Mouse (Mus musculus): ENCODE results near the gene Rps11. TPM values are rescaled to one million over a fixed set of nuclear protein-coding genes. Genes with fewer than 3 reads are reported as not detected.
"Not testable (repeated sequence)": the region's sequence is repeated elsewhere in the genome, so short reads cannot be mapped to it uniquely, and the experiment has no call there.

Rps11 gene
- polyA plus RNA-seq, 1 experiment from 2014 or later: 1,701 TPM

- H3K4me2 ChIP-seq (ENCODE audit: low read depth, low read length): no peak overlapping the region
- H3K9me3 ChIP-seq (ENCODE audit: control insufficient read depth, low read length): no peaks in the 10 kb centered on the region
- peaks cover 13% of the 10 kb centered on the region; the same call in 1 of the 2 replicates for H3K4me1 ChIP-seq (ENCODE audit: control insufficient read depth, insufficient read depth, low read length)
- no peak overlapping the region for H3K27ac ChIP-seq (ENCODE audit: low read length)
- H3K4me3 ChIP-seq (ENCODE audit: low read length): no peak overlapping the region
- H3K27me3 ChIP-seq (replicated peaks; ENCODE audit: control insufficient read depth, insufficient read depth, low read length): no peaks in the 10 kb centered on the region
- H3K9ac ChIP-seq (ENCODE audit: low read depth, low read length): no peak overlapping the region
- 94% methylated on average over 15 of the region's 15 CpGs for WGBS
- ATAC-seq: no peak
- 0 out of 2 replicates have a peak, but pooled peaks cover 3% of the 10 kb centered on the region for H3K36me3 ChIP-seq (ENCODE audit: control insufficient read depth, insufficient read depth, low read length)
Measured at GRCm38 (mm10) chr7:45156206-45156605, 32.0 kb upstream of the Rps11 start.

DNA sequence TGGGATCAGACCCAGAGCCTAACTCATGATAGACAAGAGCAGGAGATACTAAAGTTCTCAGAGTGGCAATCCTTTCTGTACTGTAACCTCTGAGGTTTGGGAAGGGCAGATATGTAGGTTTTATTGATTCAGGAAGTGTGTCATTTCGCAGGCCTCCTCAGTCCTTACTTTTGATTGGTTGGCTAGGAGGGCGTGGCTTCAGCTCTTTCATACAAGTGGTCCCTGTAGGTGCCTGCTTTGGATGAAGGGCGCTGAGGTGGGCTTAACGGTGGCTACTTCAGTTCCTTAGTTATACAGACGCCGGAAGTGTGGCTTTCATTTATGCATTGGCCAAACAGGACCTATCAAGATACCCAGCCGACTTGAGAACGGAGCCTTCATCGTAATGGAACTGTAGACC is 31.4 kb upstream of the Rps11 start:
- H3K4me3 ChIP-seq (ENCODE audit: low read length): no peak overlapping the region
- no peak for ATAC-seq
- H3K27me3 ChIP-seq (replicated peaks; ENCODE audit: control insufficient read depth, insufficient read depth, low read length): no peaks in the 10 kb centered on the region
- no peak overlapping the region for H3K9ac ChIP-seq (ENCODE audit: low read depth, low read length)
- H3K36me3 ChIP-seq (ENCODE audit: control insufficient read depth, insufficient read depth, low read length): 0 out of 2 replicates have a peak, but pooled peaks cover 3% of the 10 kb centered on the region
- no peaks in the 10 kb centered on the region for H3K9me3 ChIP-seq (ENCODE audit: control insufficient read depth, low read length)
- no peak overlapping the region for H3K4me2 ChIP-seq (ENCODE audit: low read depth, low read length)
- WGBS: 83% methylated on average over 9 of the region's 9 CpGs
- H3K4me1 ChIP-seq (ENCODE audit: control insufficient read depth, insufficient read depth, low read length): peaks cover 15% of the 10 kb centered on the region; the same call in 1 of the 2 replicates
- no peak overlapping the region for H3K27ac ChIP-seq (ENCODE audit: low read length)

DNA sequence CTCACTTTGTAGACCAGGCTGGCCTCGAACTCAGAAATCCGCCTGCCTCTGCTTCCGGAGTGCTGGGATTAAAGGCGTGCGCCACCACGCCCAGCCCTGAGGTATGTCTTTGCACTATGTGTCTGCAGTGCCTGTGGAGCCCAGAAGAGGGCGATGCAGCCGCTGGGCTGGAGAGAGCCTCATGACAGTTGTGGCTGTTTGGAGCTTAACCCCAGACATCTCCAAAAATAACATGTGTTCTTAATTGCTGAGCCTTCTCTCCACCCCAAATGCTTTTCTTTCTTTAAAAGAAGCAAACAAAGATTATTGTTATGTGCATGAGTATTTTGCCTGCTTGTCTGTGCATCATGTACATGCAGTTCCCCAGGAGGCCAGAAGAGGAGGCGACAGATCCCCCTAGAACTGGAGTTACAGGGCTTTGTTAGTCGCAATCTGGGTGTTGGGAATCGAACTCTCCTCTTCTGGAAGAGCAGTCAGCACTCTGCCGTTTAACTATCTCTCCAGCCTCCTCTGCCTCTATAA is 30.8 kb upstream of the Rps11 start:
- peak overlapping the region; percentile 61 for H3K4me2 ChIP-seq (ENCODE audit: low read depth, low read length)
- H3K9ac ChIP-seq (ENCODE audit: low read depth, low read length): peak overlapping the region; percentile 88
- peaks cover 20% of the 10 kb centered on the region; the same call in 1 of the 2 replicates for H3K4me1 ChIP-seq (ENCODE audit: control insufficient read depth, insufficient read depth, low read length)
- H3K27me3 ChIP-seq (replicated peaks; ENCODE audit: control insufficient read depth, insufficient read depth, low read length): no peaks in the 10 kb centered on the region
- WGBS: 80% methylated on average over 12 of the region's 12 CpGs
- H3K27ac ChIP-seq (ENCODE audit: low read length): peak overlapping the region; percentile 43; the same call in 1 of the 2 replicates
- peak overlapping the region; percentile 73 for H3K4me3 ChIP-seq (ENCODE audit: low read length)
- no peaks in the 10 kb centered on the region for H3K9me3 ChIP-seq (ENCODE audit: control insufficient read depth, low read length)
- peak; percentile 13 for ATAC-seq
- H3K36me3 ChIP-seq (ENCODE audit: control insufficient read depth, insufficient read depth, low read length): no peaks in the 10 kb centered on the region

DNA sequence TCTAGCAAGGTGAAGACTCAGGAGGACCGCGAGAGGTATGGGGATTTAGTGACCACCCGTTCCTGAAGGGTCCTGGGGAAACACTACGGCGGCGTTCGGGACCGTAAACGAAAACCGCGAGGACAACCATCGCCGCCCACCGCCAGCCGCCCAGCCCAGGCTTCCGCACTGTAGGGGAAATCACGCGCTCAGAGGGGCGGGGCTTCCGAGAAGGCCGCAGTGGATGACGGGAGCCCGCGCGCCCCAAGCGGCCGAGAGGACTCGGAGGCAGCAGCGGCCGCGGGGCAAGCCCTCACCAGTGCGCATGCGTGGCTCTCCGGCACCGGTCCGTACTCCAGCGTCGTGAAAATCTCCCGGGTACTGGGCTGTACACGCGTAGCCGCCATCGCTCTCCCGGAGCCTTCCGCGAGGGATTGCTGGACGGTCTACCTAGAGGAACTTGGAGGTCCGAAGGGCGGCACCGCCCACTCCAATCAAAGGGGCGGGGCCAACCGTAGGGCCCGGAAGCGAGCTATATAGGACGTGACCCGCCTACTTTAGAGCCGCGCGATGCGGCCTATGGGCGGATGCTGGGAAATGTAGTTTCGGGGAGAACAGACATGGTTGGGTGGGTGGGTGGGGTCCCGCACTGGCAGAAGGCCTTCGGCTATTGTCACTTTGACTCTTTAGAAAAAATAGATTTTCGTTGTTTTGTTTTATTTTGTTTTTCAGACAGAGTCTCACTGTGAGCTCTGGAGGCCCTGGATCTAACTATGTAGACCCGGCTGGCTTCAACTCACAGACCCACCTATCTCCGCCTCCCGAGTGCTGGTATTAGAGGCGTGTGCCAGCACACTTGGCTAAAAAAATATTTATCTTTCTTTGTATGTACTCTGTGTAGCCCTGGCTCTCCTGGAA is 30.1 kb upstream of the Rps11 start, which contains the start of the genes Pih1d1 and Aldh16a1:
Pih1d1 (plus strand) TSS at position 208 of the 897 bp plus-strand sequence.
Aldh16a1 (minus strand) TSS at position 489 of the 897 bp plus-strand sequence.
- Histone ChIP-seq H3K27me3 (replicated peaks; ENCODE audit: control insufficient read depth, insufficient read depth, low read length) (no peaks in the 10 kb centered on the region), H3K9me3 (ENCODE audit: control insufficient read depth, low read length) (no peaks in the 10 kb centered on the region), H3K27ac (ENCODE audit: low read length) (peak within 1 kb of the TSS; percentile 97), H3K4me2 (ENCODE audit: low read depth, low read length) (peak within 1 kb of the TSS; percentile 74), H3K4me3 (ENCODE audit: low read length) (peak within 1 kb of the TSS; percentile 73), H3K4me1 (ENCODE audit: control insufficient read depth, insufficient read depth, low read length) (peaks cover 23% of the 10 kb centered on the region; the same call in 1 of the 2 replicates), H3K36me3 (ENCODE audit: control insufficient read depth, insufficient read depth, low read length) (no peaks in the 10 kb centered on the region), H3K9ac (ENCODE audit: low read depth, low read length) (peak within 1 kb of the TSS; percentile 88)
- ATAC-seq: peak; percentile 96
- WGBS: 3% methylated on average over 69 of the region's 69 CpGs

DNA sequence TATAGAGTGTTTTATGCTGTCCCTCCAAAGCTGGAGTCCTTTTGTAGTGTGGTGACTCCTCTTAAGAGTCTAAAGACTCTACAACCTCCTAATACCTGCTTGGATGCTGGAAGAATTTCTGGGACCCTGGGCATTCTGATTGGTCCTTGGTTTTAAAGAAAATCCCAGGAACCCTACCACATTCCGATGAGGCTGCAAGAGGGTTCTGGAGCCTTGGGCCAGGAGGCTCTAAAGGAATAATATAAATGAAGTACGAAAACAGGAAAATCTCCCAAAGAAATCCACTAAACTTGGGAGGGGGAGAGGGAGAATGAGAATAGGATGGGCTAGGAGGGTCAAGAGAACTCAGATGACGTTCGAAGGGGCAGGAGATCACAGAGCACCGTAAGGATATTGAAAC is 29.3 kb upstream of the Rps11 start:
- H3K4me3 ChIP-seq (ENCODE audit: low read length): peak overlapping the region; percentile 73
- no peaks in the 10 kb centered on the region for H3K9me3 ChIP-seq (ENCODE audit: control insufficient read depth, low read length)
- 3% methylated on average over 5 of the region's 5 CpGs for WGBS
- ATAC-seq: no peak
- H3K9ac ChIP-seq (ENCODE audit: low read depth, low read length): peak overlapping the region; percentile 88
- peaks cover 27% of the 10 kb centered on the region; the same call in 1 of the 2 replicates for H3K4me1 ChIP-seq (ENCODE audit: control insufficient read depth, insufficient read depth, low read length)
- no peaks in the 10 kb centered on the region for H3K36me3 ChIP-seq (ENCODE audit: control insufficient read depth, insufficient read depth, low read length)
- H3K27me3 ChIP-seq (replicated peaks; ENCODE audit: control insufficient read depth, insufficient read depth, low read length): no peaks in the 10 kb centered on the region
- peak overlapping the region; percentile 97 for H3K27ac ChIP-seq (ENCODE audit: low read length)
- peak overlapping the region; percentile 74 for H3K4me2 ChIP-seq (ENCODE audit: low read depth, low read length)

DNA sequence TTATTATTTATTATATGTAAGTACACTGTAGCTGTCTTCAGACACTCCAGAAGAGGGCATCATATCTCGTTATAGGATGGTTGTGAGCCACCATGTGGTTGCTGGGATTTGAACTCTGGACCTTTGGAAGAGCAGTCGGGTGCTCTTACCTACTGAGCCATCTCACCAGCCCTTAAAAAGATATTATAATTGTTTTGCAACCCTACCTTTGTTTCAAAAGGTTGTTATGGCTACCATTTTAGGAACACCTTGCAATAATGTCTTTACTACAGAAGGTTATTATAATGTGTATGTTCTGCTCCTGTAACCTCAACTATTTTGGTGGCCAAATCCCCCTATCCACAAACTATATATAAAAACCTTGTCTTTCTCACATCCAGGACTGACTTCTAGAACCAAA is 28.8 kb upstream of the Rps11 start:
- H3K4me2 ChIP-seq (ENCODE audit: low read depth, low read length): peak overlapping the region; percentile 74
- not testable (repeated sequence) for H3K36me3 ChIP-seq (ENCODE audit: control insufficient read depth, insufficient read depth, low read length); H3K27me3 ChIP-seq (replicated peaks; ENCODE audit: control insufficient read depth, insufficient read depth, low read length); H3K9me3 ChIP-seq (ENCODE audit: control insufficient read depth, low read length); ATAC-seq; H3K27ac ChIP-seq (ENCODE audit: low read length); H3K9ac ChIP-seq (ENCODE audit: low read depth, low read length)
- 87% methylated on average over 2 of the region's 2 CpGs for WGBS
- H3K4me3 ChIP-seq (ENCODE audit: low read length): peak overlapping the region; percentile 73
- peaks cover 32% of the 10 kb centered on the region; the same call in 1 of the 2 replicates for H3K4me1 ChIP-seq (ENCODE audit: control insufficient read depth, insufficient read depth, low read length)

- H3K4me2 ChIP-seq (ENCODE audit: low read depth, low read length): no peak overlapping the region
- H3K9me3 ChIP-seq (ENCODE audit: control insufficient read depth, low read length): no peaks in the 10 kb centered on the region
- H3K36me3 ChIP-seq (ENCODE audit: control insufficient read depth, insufficient read depth, low read length): no peaks in the 10 kb centered on the region
- no peaks in the 10 kb centered on the region for H3K27me3 ChIP-seq (replicated peaks; ENCODE audit: control insufficient read depth, insufficient read depth, low read length)
- H3K4me1 ChIP-seq (ENCODE audit: control insufficient read depth, insufficient read depth, low read length): peaks cover 34% of the 10 kb centered on the region; the same call in 1 of the 2 replicates
- no peak overlapping the region for H3K4me3 ChIP-seq (ENCODE audit: low read length)
- H3K9ac ChIP-seq (ENCODE audit: low read depth, low read length): no peak overlapping the region
- WGBS: 38% methylated on average over 11 of the region's 11 CpGs
- ATAC-seq: no peak
- H3K27ac ChIP-seq (ENCODE audit: low read length): peak overlapping the region; percentile 77
Measured at GRCm38 (mm10) chr7:45151303-45151702, 27.1 kb upstream of the Rps11 start.

- 0 out of 2 replicates have a peak overlapping the region, but pooled peaks have one; percentile 14 for H3K9ac ChIP-seq (ENCODE audit: low read depth, low read length)
- H3K9me3 ChIP-seq (ENCODE audit: control insufficient read depth, low read length): no peaks in the 10 kb centered on the region
- 53% methylated on average over 4 of the region's 4 CpGs for WGBS
- H3K4me3 ChIP-seq (ENCODE audit: low read length): no peak overlapping the region
- no peak for ATAC-seq
- H3K4me2 ChIP-seq (ENCODE audit: low read depth, low read length): no peak overlapping the region
- H3K27ac ChIP-seq (ENCODE audit: low read length): peak overlapping the region; percentile 77
- peaks cover 34% of the 10 kb centered on the region; the same call in 1 of the 2 replicates for H3K4me1 ChIP-seq (ENCODE audit: control insufficient read depth, insufficient read depth, low read length)
- H3K36me3 ChIP-seq (ENCODE audit: control insufficient read depth, insufficient read depth, low read length): peaks cover under 1% of the 10 kb centered on the region; the same call in 1 of the 2 replicates
- H3K27me3 ChIP-seq (replicated peaks; ENCODE audit: control insufficient read depth, insufficient read depth, low read length): no peaks in the 10 kb centered on the region
Measured at GRCm38 (mm10) chr7:45150321-45150720, 26.1 kb upstream of the Rps11 start.

- Histone ChIP-seq H3K4me2 (ENCODE audit: low read depth, low read length) (no peak overlapping the region), H3K27me3 (replicated peaks; ENCODE audit: control insufficient read depth, insufficient read depth, low read length) (no peaks in the 10 kb centered on the region), H3K27ac (ENCODE audit: low read length) (peak overlapping the region; percentile 52; the same call in 1 of the 2 replicates), H3K4me1 (ENCODE audit: control insufficient read depth, insufficient read depth, low read length) (peaks cover 27% of the 10 kb centered on the region; the same call in 1 of the 2 replicates), H3K9ac (ENCODE audit: low read depth, low read length) (no peak overlapping the region), H3K4me3 (ENCODE audit: low read length) (no peak overlapping the region), H3K9me3 (ENCODE audit: control insufficient read depth, low read length) (no peaks in the 10 kb centered on the region), H3K36me3 (ENCODE audit: control insufficient read depth, insufficient read depth, low read length) (peaks cover 6% of the 10 kb centered on the region; the same call in 1 of the 2 replicates)
- no peak for ATAC-seq
- 67% methylated on average over 6 of the region's 6 CpGs for WGBS
Measured at GRCm38 (mm10) chr7:45149545-45149944, 25.3 kb upstream of the Rps11 start.
